Comparison of ENCODE assay signal across 16 mouse cellular contexts in the genomic region with DNA sequence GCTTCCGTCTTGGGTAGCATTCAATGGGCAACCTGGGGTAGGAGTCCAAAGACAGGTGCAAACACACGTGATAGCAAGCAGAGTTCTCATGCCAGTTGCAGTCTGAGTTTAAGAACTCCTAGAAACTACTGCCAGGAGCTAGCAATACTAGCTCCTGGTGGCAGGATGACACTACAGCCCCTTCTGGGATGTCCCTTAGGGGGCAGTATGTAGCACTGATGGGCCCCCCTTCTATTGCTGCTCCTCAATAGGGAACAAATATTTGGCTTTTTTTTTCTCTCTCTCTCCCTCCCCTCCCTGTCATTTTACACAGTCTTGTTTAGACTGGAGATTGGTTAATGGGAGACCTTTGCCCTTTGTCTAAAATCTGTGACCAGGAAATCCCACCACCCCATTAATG.
A peak's percentile ranks its signal among the peaks of the same experiment; 100 is the strongest.
DNase-seq lines count a peak whose midpoint lies in the region; ATAC-seq and TF ChIP-seq lines count a peak whose summit lies in the region.
"Had no signal": no experiment of that assay in that cellular context is flagged by ENCODE, and none has a peak within 500 bp of the region (broad histone marks: within the 10 kb centered on the region; RNA-seq: fewer than 3 reads in every experiment).

No protein-coding gene starts in this region.

- H3K27ac ChIP-seq in hindbrain, embryonic 11.5 days (ENCODE audit: low read depth, low read length), result no peak overlapping the region
- H3K27ac ChIP-seq in hindbrain, embryonic 16.5 days (ENCODE audit: low read depth, low read length), result no peak overlapping the region
- no peak overlapping the region for H3K27ac ChIP-seq in lung, embryonic 14.5 days (ENCODE audit: low read depth)
- H3K27ac ChIP-seq in cortical plate, adult 2 months (ENCODE audit: insufficient read depth, low read length), result no peak overlapping the region
- H3K27ac ChIP-seq: kidney, embryonic 15.5 days; limb, embryonic 15.5 days; midbrain, embryonic 10.5 days had no signal

- no peaks in the 10 kb centered on the region for H3K9me3 ChIP-seq in hindbrain, embryonic 11.5 days (ENCODE audit: control insufficient read depth, low read length)
- no peaks in the 10 kb centered on the region for H3K9me3 ChIP-seq in hindbrain, embryonic 16.5 days (ENCODE audit: control insufficient read depth, low read length)
- no peaks in the 10 kb centered on the region for H3K9me3 ChIP-seq in lung, embryonic 14.5 days (ENCODE audit: low read depth, low read length)
- H3K9me3 ChIP-seq: kidney, embryonic 15.5 days; limb, embryonic 15.5 days; midbrain, embryonic 10.5 days had no signal

- ATAC-seq in hindbrain, embryonic 11.5 days (ENCODE audit: low FRiP score), result no peak
- ATAC-seq in hindbrain, embryonic 16.5 days, result no peak
- no peak for ATAC-seq in lung, embryonic 14.5 days (ENCODE audit: insufficient read depth)

- TF ChIP-seq POLR2A in cortical plate, adult 2 months (IDR thresholded peaks at IDR 0.05; ENCODE audit: extremely low read depth, insufficient read depth, low read length), result no peak

- no peaks in the 10 kb centered on the region for H3K27me3 ChIP-seq in hindbrain, embryonic 11.5 days (ENCODE audit: control insufficient read depth, insufficient read depth, low read length)
- no peaks in the 10 kb centered on the region for H3K27me3 ChIP-seq in hindbrain, embryonic 16.5 days (replicated peaks; ENCODE audit: control insufficient read depth, insufficient read depth, low read length)
- no peaks in the 10 kb centered on the region for H3K27me3 ChIP-seq in lung, embryonic 14.5 days (ENCODE audit: insufficient read depth, low read length)
- H3K27me3 ChIP-seq: kidney, embryonic 15.5 days had no signal

- no peaks in the 10 kb centered on the region for H3K36me3 ChIP-seq in hindbrain, embryonic 11.5 days (ENCODE audit: control insufficient read depth, insufficient read depth, low read length)
- H3K36me3 ChIP-seq in hindbrain, embryonic 16.5 days (ENCODE audit: control insufficient read depth, insufficient read depth, low read length), result no peaks in the 10 kb centered on the region
- H3K36me3 ChIP-seq in lung, embryonic 14.5 days (ENCODE audit: insufficient read depth), result no peaks in the 10 kb centered on the region
- H3K36me3 ChIP-seq: G1E; kidney, embryonic 15.5 days; limb, embryonic 15.5 days; midbrain, embryonic 10.5 days had no signal

- TF ChIP-seq CTCF in lung, embryonic 14.5 days (IDR thresholded peaks at IDR 0.05; ENCODE audit: low read depth), result peak; percentile 31
- 0 out of 2 replicates have a peak, but pooled peaks have one; percentile 5 for TF ChIP-seq CTCF in cortical plate, adult 2 months (IDR thresholded peaks at IDR 0.05; ENCODE audit: extremely low read depth, insufficient read depth, low read length)

- no peaks in the 10 kb centered on the region for H3K4me1 ChIP-seq in hindbrain, embryonic 11.5 days (replicated peaks; ENCODE audit: control insufficient read depth, insufficient read depth, low read length)
- H3K4me1 ChIP-seq in hindbrain, embryonic 16.5 days (ENCODE audit: control insufficient read depth, insufficient read depth, low read depth, low read length), result no peaks in the 10 kb centered on the region
- H3K4me1 ChIP-seq in lung, embryonic 14.5 days (ENCODE audit: insufficient read depth), result no peaks in the 10 kb centered on the region
- H3K4me1 ChIP-seq in cortical plate, adult 2 months (ENCODE audit: control insufficient read depth, insufficient read depth, low read length), result no peaks in the 10 kb centered on the region
- H3K4me1 ChIP-seq: limb, embryonic 15.5 days had no signal

- no peak overlapping the region for H3K9ac ChIP-seq in hindbrain, embryonic 11.5 days (ENCODE audit: low read depth, low read length)
- H3K9ac ChIP-seq in hindbrain, embryonic 16.5 days (ENCODE audit: low read depth, low read length), result no peak overlapping the region
- H3K9ac ChIP-seq in lung, embryonic 14.5 days, result no peak overlapping the region
- H3K9ac ChIP-seq: kidney, embryonic 15.5 days; limb, embryonic 15.5 days had no signal

- no peak overlapping the region for H3K4me2 ChIP-seq in hindbrain, embryonic 11.5 days (replicated peaks; ENCODE audit: low read depth, low read length)
- H3K4me2 ChIP-seq in hindbrain, embryonic 16.5 days (ENCODE audit: low read length), result no peak overlapping the region
- no peak overlapping the region for H3K4me2 ChIP-seq in lung, embryonic 14.5 days
- H3K4me2 ChIP-seq: kidney, embryonic 15.5 days; limb, embryonic 15.5 days had no signal

- DNase-seq in hindbrain, embryonic 11.5 days (ENCODE audit: low spot score), result peak; percentile 15
- no peak for DNase-seq in lung, embryonic 14.5 days
- no peak for DNase-seq in lung, postnatal 14 days
- DNase-seq in retina, embryonic 14.5 days (ENCODE audit: low spot score), result peak; percentile 61
- no peak for DNase-seq in kidney, postnatal 4 days
- no peak for DNase-seq in heart, adult 18-20 months
- DNase-seq: cerebellum, adult 11-12 months; heart, postnatal 10 days; lung, postnatal 36 days had no signal

- WGBS in hindbrain, embryonic 11.5 days, result 54% methylated on average over 2 of the region's 2 CpGs
- 61% methylated on average over 2 of the region's 2 CpGs for WGBS in hindbrain, embryonic 16.5 days
- 61% methylated on average over 2 of the region's 2 CpGs for WGBS in lung, embryonic 14.5 days

- no peak overlapping the region for H3K4me3 ChIP-seq in hindbrain, embryonic 11.5 days (ENCODE audit: low read depth, low read length)
- H3K4me3 ChIP-seq in hindbrain, embryonic 16.5 days (ENCODE audit: low read length), result no peak overlapping the region
- no peak overlapping the region for H3K4me3 ChIP-seq in lung, embryonic 14.5 days (ENCODE audit: low read depth, low read length)
- H3K4me3 ChIP-seq in cortical plate, adult 2 months (ENCODE audit: insufficient read depth, low read length), result no peak overlapping the region
- H3K4me3 ChIP-seq: erythroblast, embryonic 14.5 days; kidney, embryonic 15.5 days; limb, embryonic 15.5 days; midbrain, embryonic 10.5 days had no signal

Comparison
In these comparisons a context has a peak if more than half of its experiments do, and no peak if none do; other contexts are left out.
1. DNase-seq: peak in hindbrain, embryonic 11.5 days (single experiment) and retina, embryonic 14.5 days (single experiment); none in lung, embryonic 14.5 days (single experiment), lung, postnatal 14 days (single experiment), kidney, postnatal 4 days (0 of 2) and heart, adult 18-20 months (0 of 2).